Mouse (Mus musculus): Measurements from ENCODE around the gene Lrrc29. TPM values are rescaled to one million over a fixed set of nuclear protein-coding genes. Genes with fewer than 3 reads are reported as not detected.

Gene Lrrc29
- polyA plus RNA-seq (2012; rRNA removed) = 117 and 127 TPM in 2 replicates

DNA sequence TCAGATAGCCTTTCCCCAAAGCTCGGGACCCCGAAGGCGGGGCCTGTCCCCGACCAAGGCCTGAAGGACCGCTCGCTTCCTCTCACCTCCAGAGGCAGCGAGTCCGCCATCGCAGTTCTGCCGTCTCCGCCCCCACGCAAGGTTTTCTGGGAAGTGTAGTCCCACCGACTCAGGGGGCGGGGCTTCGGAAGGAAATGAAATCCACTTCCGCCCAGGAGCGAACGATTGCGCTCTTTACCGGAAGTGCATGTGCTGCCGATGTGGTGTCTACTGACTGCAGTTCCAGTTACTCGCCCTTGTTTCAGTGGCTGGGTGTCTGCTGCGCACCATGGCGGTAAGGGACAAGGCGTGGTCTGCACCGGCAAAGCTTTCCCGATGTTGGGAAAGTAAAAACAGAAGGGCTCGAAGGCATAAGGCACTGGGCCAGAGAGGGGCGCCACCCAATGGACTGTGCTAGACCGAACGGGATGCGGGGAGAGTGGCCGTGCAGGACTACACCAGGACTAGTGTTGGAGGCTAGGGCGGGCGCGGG, at the start of gene Lrrc29, which contains the start of gene Tmem208:
Gene Lrrc29 (minus strand): TSS at position 138 of the 532 bp plus-strand sequence.
Gene Tmem208 (plus strand): TSS at position 214 of the 532 bp plus-strand sequence.
- Histone ChIP-seq H3K4me1 (ENCODE audit: control insufficient read depth, insufficient read depth, low read length) (peaks cover 6% of the 10 kb centered on the region), H3K4me3 (ENCODE audit: control insufficient read depth, low read depth, low read length) (peak within 1 kb of the TSS; percentile 89), H3K27ac (ENCODE audit: control insufficient read depth, insufficient read depth, low read depth, low read length) (peak within 1 kb of the TSS; percentile 91), H3K27me3 (ENCODE audit: control insufficient read depth, insufficient read depth, low read length) (no peaks in the 10 kb centered on the region), H3K36me3 (ENCODE audit: control insufficient read depth, insufficient read depth, low read length) (no peaks in the 10 kb centered on the region; the same call in 1 of the 2 replicates)
- peak; percentile 96 for TF ChIP-seq POLR2A (IDR thresholded peaks at IDR 0.05; ENCODE audit: control insufficient read depth, low read depth, low read length)
- no peak for TF ChIP-seq CTCF (IDR thresholded peaks at IDR 0.05; ENCODE audit: control insufficient read depth, insufficient read depth, insufficient replicate concordance, low read depth, low read length)

- no peaks in the 10 kb centered on the region for H3K36me3 ChIP-seq (ENCODE audit: control insufficient read depth, insufficient read depth, low read length)
- H3K27me3 ChIP-seq (ENCODE audit: control insufficient read depth, insufficient read depth, low read length) = no peaks in the 10 kb centered on the region
- H3K4me1 ChIP-seq (ENCODE audit: control insufficient read depth, insufficient read depth, low read length) = peaks cover 9% of the 10 kb centered on the region
- TF ChIP-seq CTCF (IDR thresholded peaks at IDR 0.05; ENCODE audit: control insufficient read depth, insufficient read depth, insufficient replicate concordance, low read depth, low read length) (peak; percentile 95), POLR2A (IDR thresholded peaks at IDR 0.05; ENCODE audit: control insufficient read depth, low read depth, low read length) (peak; percentile 64)
- peak overlapping the region; percentile 83 for H3K4me3 ChIP-seq (ENCODE audit: control insufficient read depth, low read depth, low read length)
- peak overlapping the region; percentile 81 for H3K27ac ChIP-seq (ENCODE audit: control insufficient read depth, insufficient read depth, low read depth, low read length)
Observed at GRCm38 (mm10) chr8:105374513-105374966, 48.5 kb upstream of the Lrrc29 start.

- H3K4me1 ChIP-seq (ENCODE audit: control insufficient read depth, insufficient read depth, low read length) = peaks cover 9% of the 10 kb centered on the region
- peak within 1 kb of the TSS; percentile 83 for H3K4me3 ChIP-seq (ENCODE audit: control insufficient read depth, low read depth, low read length)
- TF ChIP-seq POLR2A (IDR thresholded peaks at IDR 0.05; ENCODE audit: control insufficient read depth, low read depth, low read length) = no peak
- no peak for TF ChIP-seq CTCF (IDR thresholded peaks at IDR 0.05; ENCODE audit: control insufficient read depth, insufficient read depth, insufficient replicate concordance, low read depth, low read length)
- no peaks in the 10 kb centered on the region for H3K36me3 ChIP-seq (ENCODE audit: control insufficient read depth, insufficient read depth, low read length)
- H3K27me3 ChIP-seq (ENCODE audit: control insufficient read depth, insufficient read depth, low read length) = no peaks in the 10 kb centered on the region
- H3K27ac ChIP-seq (ENCODE audit: control insufficient read depth, insufficient read depth, low read depth, low read length) = no peak within 1 kb of the TSS
Observed at GRCm38 (mm10) chr8:105373032-105373431, 47.0 kb upstream of the Lrrc29 start, which contains the start of gene Plekhg4. Gene Plekhg4, plus strand, starts transcription at chr8:105373274.

DNA sequence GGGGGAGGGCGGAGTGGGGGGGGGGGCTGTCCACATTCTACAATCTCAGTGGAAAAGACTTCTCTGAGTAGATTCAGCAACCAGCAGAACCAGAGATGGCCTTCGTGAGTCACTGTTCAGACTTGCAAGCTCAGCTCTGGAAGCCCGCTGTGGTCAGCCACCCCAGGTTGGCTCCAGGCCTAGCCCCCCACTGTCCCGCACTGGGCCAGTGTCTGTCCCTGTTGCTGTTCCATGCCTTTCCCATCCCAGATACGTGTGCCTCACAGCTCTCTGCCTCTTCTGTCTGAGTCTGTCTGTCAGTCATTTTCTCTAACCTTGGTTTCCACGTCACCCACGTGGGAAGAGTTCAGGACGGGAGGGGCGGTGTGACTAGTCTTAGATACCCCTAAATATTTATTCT, 46.4 kb upstream of the Lrrc29 start:
- H3K4me3 ChIP-seq (ENCODE audit: control insufficient read depth, low read depth, low read length) = no peak overlapping the region
- no peak for TF ChIP-seq CTCF (IDR thresholded peaks at IDR 0.05; ENCODE audit: control insufficient read depth, insufficient read depth, insufficient replicate concordance, low read depth, low read length)
- TF ChIP-seq POLR2A (IDR thresholded peaks at IDR 0.05; ENCODE audit: control insufficient read depth, low read depth, low read length) = no peak
- peaks cover 9% of the 10 kb centered on the region for H3K4me1 ChIP-seq (ENCODE audit: control insufficient read depth, insufficient read depth, low read length)
- H3K27ac ChIP-seq (ENCODE audit: control insufficient read depth, insufficient read depth, low read depth, low read length) = no peak overlapping the region
- H3K36me3 ChIP-seq (ENCODE audit: control insufficient read depth, insufficient read depth, low read length) = no peaks in the 10 kb centered on the region
- H3K27me3 ChIP-seq (ENCODE audit: control insufficient read depth, insufficient read depth, low read length) = no peaks in the 10 kb centered on the region

DNA sequence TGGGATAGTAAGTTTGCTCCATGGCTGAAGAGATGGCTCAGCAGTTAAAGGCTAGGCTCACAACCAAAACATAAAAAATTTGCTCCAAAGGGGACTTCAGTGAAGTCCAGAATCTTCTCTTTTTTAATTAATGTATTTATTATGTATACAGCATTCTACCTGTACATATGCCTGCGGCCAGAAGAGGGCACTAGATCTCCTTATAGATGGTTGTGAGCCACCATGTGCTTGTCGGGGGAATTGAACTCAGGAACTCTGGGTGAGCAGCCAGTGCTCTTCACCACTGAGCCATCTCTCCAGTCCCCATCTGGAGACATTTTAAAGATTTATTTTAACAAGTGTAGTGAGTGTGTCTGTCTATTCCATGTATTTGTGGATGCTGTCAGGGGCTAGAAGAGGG, 41.0 kb upstream of the Lrrc29 start:
- TF ChIP-seq POLR2A (IDR thresholded peaks at IDR 0.05; ENCODE audit: control insufficient read depth, low read depth, low read length) (no peak), CTCF (IDR thresholded peaks at IDR 0.05; ENCODE audit: control insufficient read depth, insufficient read depth, insufficient replicate concordance, low read depth, low read length) (no peak)
- no peak overlapping the region for H3K27ac ChIP-seq (ENCODE audit: control insufficient read depth, insufficient read depth, low read depth, low read length)
- H3K27me3 ChIP-seq (ENCODE audit: control insufficient read depth, insufficient read depth, low read length) = no peaks in the 10 kb centered on the region
- no peaks in the 10 kb centered on the region for H3K36me3 ChIP-seq (ENCODE audit: control insufficient read depth, insufficient read depth, low read length)
- no peaks in the 10 kb centered on the region for H3K4me1 ChIP-seq (ENCODE audit: control insufficient read depth, insufficient read depth, low read length)
- H3K4me3 ChIP-seq (ENCODE audit: control insufficient read depth, low read depth, low read length) = no peak overlapping the region

DNA sequence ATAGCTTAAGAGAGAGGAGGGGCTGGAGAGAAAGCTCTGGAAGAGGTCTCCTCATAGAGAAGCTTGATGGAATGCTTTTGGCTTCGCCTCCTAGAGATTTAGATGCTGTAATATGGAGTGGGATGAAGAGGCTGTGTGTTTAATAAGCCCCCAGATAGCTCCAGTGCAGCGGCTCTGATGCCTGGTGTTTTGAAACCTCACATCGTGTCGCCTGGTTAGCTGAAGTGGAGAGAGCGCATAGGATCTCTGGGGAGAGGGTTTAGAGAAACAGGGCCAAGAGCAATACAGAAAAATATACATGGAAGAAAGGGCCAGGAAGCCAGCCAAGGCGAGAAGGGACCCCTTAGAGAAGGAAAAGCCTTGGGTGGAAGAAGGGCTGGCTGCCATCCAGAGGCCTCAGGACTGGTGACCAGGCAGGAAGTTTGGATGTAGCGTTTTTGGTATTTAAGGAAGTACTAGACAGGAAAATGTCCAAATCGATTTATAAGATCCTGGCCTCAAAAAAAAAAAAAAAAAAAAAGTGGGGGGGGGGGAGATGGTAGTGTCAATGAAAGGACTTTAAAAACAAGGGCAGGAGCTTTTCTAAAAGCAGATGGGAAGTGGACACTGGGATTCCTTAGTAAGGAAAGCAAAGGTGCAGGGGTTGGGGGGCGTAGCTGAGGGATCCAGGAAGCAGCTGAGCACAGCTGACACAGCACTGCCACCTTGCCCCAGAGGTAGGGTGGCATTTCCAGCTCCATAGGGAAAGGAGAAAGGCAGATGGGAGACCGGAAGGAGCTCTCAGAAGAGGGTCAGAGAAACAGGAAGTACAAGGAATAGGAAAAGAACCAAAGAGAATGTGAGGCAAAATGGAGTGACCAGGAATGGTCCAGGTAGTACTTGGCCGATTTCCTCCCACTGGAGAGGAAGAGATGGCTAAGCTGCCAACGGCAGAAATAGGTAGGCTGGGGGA, 35.9 kb upstream of the Lrrc29 start:
- no peak overlapping the region for H3K4me3 ChIP-seq (ENCODE audit: control insufficient read depth, low read depth, low read length)
- H3K27ac ChIP-seq (ENCODE audit: control insufficient read depth, insufficient read depth, low read depth, low read length) = no peak overlapping the region
- TF ChIP-seq POLR2A (IDR thresholded peaks at IDR 0.05; ENCODE audit: control insufficient read depth, low read depth, low read length) = no peak
- no peak for TF ChIP-seq CTCF (IDR thresholded peaks at IDR 0.05; ENCODE audit: control insufficient read depth, insufficient read depth, insufficient replicate concordance, low read depth, low read length)
- peaks cover 2% of the 10 kb centered on the region; the same call in 1 of the 2 replicates for H3K4me1 ChIP-seq (ENCODE audit: control insufficient read depth, insufficient read depth, low read length)
- no peaks in the 10 kb centered on the region for H3K27me3 ChIP-seq (ENCODE audit: control insufficient read depth, insufficient read depth, low read length)
- H3K36me3 ChIP-seq (ENCODE audit: control insufficient read depth, insufficient read depth, low read length) = no peaks in the 10 kb centered on the region

- TF ChIP-seq CTCF (IDR thresholded peaks at IDR 0.05; ENCODE audit: control insufficient read depth, insufficient read depth, insufficient replicate concordance, low read depth, low read length) = no peak
- TF ChIP-seq POLR2A (IDR thresholded peaks at IDR 0.05; ENCODE audit: control insufficient read depth, low read depth, low read length) = no peak
- Histone ChIP-seq H3K36me3 (ENCODE audit: control insufficient read depth, insufficient read depth, low read length) (no peaks in the 10 kb centered on the region; the same call in 1 of the 2 replicates), H3K27me3 (ENCODE audit: control insufficient read depth, insufficient read depth, low read length) (no peaks in the 10 kb centered on the region), H3K4me1 (ENCODE audit: control insufficient read depth, insufficient read depth, low read length) (peaks cover 4% of the 10 kb centered on the region), H3K27ac (ENCODE audit: control insufficient read depth, insufficient read depth, low read depth, low read length) (no peak overlapping the region), H3K4me3 (ENCODE audit: control insufficient read depth, low read depth, low read length) (no peak overlapping the region)
Observed at GRCm38 (mm10) chr8:105359646-105360045, 33.6 kb upstream of the Lrrc29 start.

Measured in testis, adult 2 months (tissue).